Mouse (Mus musculus) cerebellum, adult 2 months (tissue): ENCODE results near the gene Mical1. TPM values are rescaled to one million over a fixed set of nuclear protein-coding genes. Genes with fewer than 3 reads are reported as not detected.

Experiments
- DNase-seq, 2 experiments: peaks; one replicate each; pipeline ENCODE4 v3.0.0; 2021
- H3K27ac ChIP-seq: fragments of 200-500 bp; 2 replicates; pipeline ENCODE4 v1.5.1; 2012; ENCODE audit warnings: low read length, control low read depth, inconsistent platforms; ENCODE audit not compliant: insufficient read depth
- H3K27me3 ChIP-seq: fragments of 200-500 bp; 2 replicates; pipeline ENCODE4 v1.6.1; 2012; ENCODE audit warnings: inconsistent platforms, mild to moderate bottlenecking, low read length, moderate library complexity; ENCODE audit not compliant: control insufficient read depth, insufficient read depth
- H3K4me1 ChIP-seq: fragments of 200-500 bp; 2 replicates; pipeline ENCODE4 v1.6.1; 2011; ENCODE audit warnings: low read length; ENCODE audit not compliant: control insufficient read depth, insufficient read depth
- H3K4me3 ChIP-seq: fragments of 200-500 bp; replicated peaks from 2 replicates; pipeline ENCODE3; 2011; ENCODE audit warnings: mild to moderate bottlenecking, low read depth, low read length, control low read depth; ENCODE audit not compliant: insufficient read depth
- CTCF ChIP-seq: fragments of 200-500 bp; IDR thresholded peaks from 2 replicates; pipeline ENCODE4 v1.5.1; 2011; ENCODE audit warnings: low read depth, mild to moderate bottlenecking, control low read depth, low read length, moderate library complexity, borderline replicate concordance; ENCODE audit not compliant: insufficient read depth
- POLR2A ChIP-seq: fragments of 200-500 bp; IDR thresholded peaks from 2 replicates; pipeline ENCODE4 v1.6.1; 2011; ENCODE audit warnings: low read length, control low read depth, borderline replicate concordance; ENCODE audit not compliant: insufficient read depth
- WGBS: fragments of 180-500 bp; shearing (Covaris S2); methylation state at CpG from one replicate; pipeline ENCODE4 v1.1.7; 2018; 5-methylcytosine and 5-hydroxymethylcytosine counted together
- polyA plus RNA-seq: library from polyadenylated mRNA; depleted of rRNA; stranded (reverse); fragments of >200 nt; gene quantifications from 2 replicates; pipeline ENCODE4 v1.2.3, GENCODE M21; 2012; rRNA removed

Mical1 gene
- polyA plus RNA-seq, 1 experiment = 11.3 TPM

DNA sequence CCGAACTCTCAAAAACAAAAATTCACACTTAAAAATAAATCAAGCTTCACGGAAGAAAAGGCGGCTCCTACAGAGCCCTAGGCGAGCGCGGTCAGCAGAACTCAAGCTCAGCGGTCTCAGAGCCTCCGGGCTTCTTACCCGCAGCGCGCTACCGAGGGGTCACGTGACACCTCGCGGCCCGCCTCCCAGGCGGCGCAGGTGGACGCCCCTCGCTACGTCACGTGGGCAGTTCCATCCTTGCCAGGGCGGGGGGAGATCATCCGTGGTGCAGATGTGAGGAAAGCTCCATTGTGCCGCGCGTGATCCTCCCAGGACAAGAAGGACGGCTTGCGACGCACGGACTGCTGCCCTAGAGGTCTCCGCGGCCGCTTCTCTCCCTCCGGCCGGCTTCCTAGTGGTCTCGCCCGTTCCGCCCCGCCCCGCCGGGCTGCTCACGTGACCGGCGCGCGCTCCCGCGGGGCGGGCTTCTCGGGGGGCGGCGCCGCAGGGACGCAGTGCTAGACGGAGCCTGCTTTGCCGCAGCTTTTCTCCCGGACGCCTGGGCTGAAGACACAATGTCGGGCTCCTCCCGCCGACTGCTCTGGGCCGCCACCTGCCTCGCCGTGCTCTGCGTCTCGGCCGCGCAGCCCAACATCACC is 43.0 kb downstream of the Mical1 start, which contains the start of gene Cd164:
TSS of gene Cd164 (plus strand) at position 434 of the 638 bp plus-strand sequence.
- peak; percentile 93 to 95 for DNase-seq
- H3K27me3 ChIP-seq = no peaks in the 10 kb centered on the region
- under 1% methylated on average over 69 of the region's 69 CpGs for WGBS
- peak within 1 kb of the TSS; percentile 100 for H3K27ac ChIP-seq
- TF ChIP-seq POLR2A (peak; percentile 84), CTCF (no peak)
- H3K4me1 ChIP-seq = peaks cover 3% of the 10 kb centered on the region; the same call in 1 of the 2 replicates
- peak within 1 kb of the TSS; percentile 94 for H3K4me3 ChIP-seq

DNA sequence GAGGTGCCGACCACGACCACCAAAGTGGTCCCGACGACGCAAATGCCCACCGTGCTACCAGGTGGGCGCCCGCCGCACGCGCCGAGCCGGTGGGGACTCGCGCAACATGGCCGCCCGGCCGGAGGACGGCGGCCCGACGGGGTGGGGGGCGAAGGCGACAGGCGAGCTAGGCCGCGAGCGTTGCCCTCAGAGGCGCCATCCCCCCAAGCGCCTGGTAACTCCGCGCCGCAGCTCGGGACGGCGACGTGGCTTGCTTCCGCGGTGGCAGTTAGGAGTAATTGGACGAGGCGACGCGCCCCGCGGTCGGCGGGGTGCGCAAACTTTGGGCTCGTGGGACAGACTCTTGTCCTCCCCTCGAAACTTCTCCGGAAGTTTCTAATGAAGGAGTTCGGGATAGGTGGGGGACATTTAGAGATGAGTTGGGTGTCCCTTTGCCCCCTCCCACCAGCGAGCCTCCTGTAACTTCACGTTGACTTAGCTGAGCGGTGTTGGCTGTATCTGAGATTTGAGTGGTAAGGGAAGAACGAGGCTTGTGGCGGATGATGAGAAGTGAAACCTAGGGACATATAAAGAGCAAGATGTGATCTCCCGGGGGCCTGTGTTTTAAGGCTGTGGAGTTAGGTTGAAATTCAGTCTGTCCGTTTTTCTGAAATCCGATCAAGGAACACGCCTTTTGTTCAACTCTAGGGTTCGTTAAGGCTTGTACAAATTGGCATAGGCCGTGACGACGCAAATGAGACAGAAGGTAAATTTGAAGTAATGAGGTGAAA is 43.7 kb downstream of the Mical1 start:
- Histone ChIP-seq H3K27ac (peak overlapping the region; percentile 100), H3K4me1 (peaks cover 3% of the 10 kb centered on the region; the same call in 1 of the 2 replicates), H3K4me3 (peak overlapping the region; percentile 94), H3K27me3 (no peaks in the 10 kb centered on the region)
- peak in 1 of 2 experiments; percentile 56 for DNase-seq
- WGBS = 2% methylated on average over 55 of the region's 65 CpGs
- TF ChIP-seq POLR2A (no peak), CTCF (no peak)

- WGBS = 8% methylated on average over 5 of the region's 5 CpGs
- Histone ChIP-seq H3K27ac (no peak overlapping the region), H3K27me3 (no peaks in the 10 kb centered on the region), H3K4me1 (peaks cover 3% of the 10 kb centered on the region; the same call in 1 of the 2 replicates), H3K4me3 (peak overlapping the region; percentile 94)
- TF ChIP-seq CTCF (no peak), POLR2A (no peak)
- no peak for DNase-seq
Observed at GRCm38 (mm10) chr10:41520410-41520673, 44.2 kb downstream of the Mical1 start.

GRCm38 (mm10) chr10:41523386-41523785 is 47.3 kb downstream of the Mical1 start:
- Histone ChIP-seq H3K27me3 (no peaks in the 10 kb centered on the region), H3K4me3 (no peak overlapping the region), H3K27ac (no peak overlapping the region), H3K4me1 (no peaks in the 10 kb centered on the region)
- TF ChIP-seq POLR2A (no peak), CTCF (no peak)
- DNase-seq = no peak
- WGBS = 93% methylated on average over 3 of the region's 3 CpGs

DNA sequence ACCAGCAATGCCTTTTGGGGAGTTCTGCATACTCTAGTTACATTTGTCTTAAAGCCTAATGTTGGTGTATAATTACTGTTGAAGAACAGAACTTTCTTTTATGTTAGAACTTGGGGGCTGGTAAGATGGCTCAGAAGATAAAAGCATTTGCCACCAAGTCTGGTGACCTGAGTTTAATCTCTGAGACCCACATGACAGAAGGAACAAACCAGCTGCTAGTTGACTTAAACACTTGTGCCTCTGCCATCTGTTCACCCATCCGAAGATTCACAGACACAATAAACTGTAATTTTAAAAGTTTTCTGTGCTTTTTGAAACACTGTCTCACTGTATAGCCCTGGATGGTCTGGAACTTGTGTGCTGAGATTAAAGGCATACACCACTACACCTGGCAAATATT is 49.6 kb downstream of the Mical1 start:
- Histone ChIP-seq H3K4me3 (no peak overlapping the region), H3K27me3 (no peaks in the 10 kb centered on the region), H3K4me1 (no peaks in the 10 kb centered on the region), H3K27ac (no peak overlapping the region)
- no peak for DNase-seq
- TF ChIP-seq CTCF (no peak), POLR2A (no peak)
- 11% methylated on average over 1 of the region's 1 CpGs for WGBS

- Histone ChIP-seq H3K4me1 (no peaks in the 10 kb centered on the region), H3K27ac (no peak overlapping the region), H3K4me3 (no peak overlapping the region), H3K27me3 (no peaks in the 10 kb centered on the region)
- TF ChIP-seq POLR2A (no peak), CTCF (no peak)
- 89% methylated on average over 5 of the region's 5 CpGs for WGBS
- DNase-seq = no peak
Observed at GRCm38 (mm10) chr10:41529972-41530371, 53.9 kb downstream of the Mical1 start.

DNA sequence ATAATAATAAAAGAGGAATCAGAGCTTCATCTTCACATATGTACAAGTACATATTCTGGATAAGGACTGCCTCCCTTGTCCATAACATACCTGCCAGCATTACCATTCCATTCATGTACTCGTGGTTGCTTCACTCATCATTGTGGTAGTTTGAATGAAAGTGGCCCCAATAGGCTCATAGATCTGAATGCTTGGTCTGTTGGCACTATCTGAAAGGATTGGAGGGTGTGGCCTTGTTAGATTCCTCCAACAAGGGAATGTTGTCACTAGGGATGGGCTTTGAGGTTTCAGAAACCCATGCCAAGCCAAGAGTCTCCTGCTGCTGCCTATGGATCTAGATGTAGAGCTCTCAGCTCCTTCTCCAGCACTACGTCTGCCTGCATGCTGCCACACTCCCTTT is 59.9 kb downstream of the Mical1 start:
- no peak overlapping the region for H3K27ac ChIP-seq
- DNase-seq = no peak
- WGBS = 87% methylated on average over 2 of the region's 2 CpGs
- H3K27me3 ChIP-seq = no peaks in the 10 kb centered on the region
- TF ChIP-seq POLR2A (no peak), CTCF (no peak)
- H3K4me1 ChIP-seq = no peaks in the 10 kb centered on the region
- no peak overlapping the region for H3K4me3 ChIP-seq

Other genes starting within 250 kb of the Mical1 start
- 19.3 and 21.1 TPM in 2 replicates for gene Fig4, start 173.1 kb upstream of the Mical1 start, polyA plus RNA-seq
- 0.07 and 0.08 TPM in 2 replicates for gene Ak9, start 172.3 kb upstream of the Mical1 start, polyA plus RNA-seq
- gene Zbtb24, start 25.9 kb upstream of the Mical1 start, polyA plus RNA-seq = 19.2 and 20.0 TPM in 2 replicates
- 36.0 and 38.4 TPM in 2 replicates for gene Smpd2, start 14.1 kb downstream of the Mical1 start, polyA plus RNA-seq
- 3.5 and 4.4 TPM in 2 replicates for gene Ppil6, start 14.1 kb downstream of the Mical1 start, polyA plus RNA-seq
- 73.1 and 74.1 TPM in 2 replicates for gene Cd164, start 43.1 kb downstream of the Mical1 start, polyA plus RNA-seq
- gene Ccdc162, start 240.3 kb downstream of the Mical1 start, polyA plus RNA-seq = 1.2 and 1.4 TPM in 2 replicates